15 mouse cellular contexts compared by ENCODE assay signal in genomic region chr6:87806857-87807256, GRCm38 (mm10). TPM values are rescaled to one million over a fixed set of nuclear protein-coding genes. Genes with fewer than 3 reads are reported as not detected.
DNase-seq lines count a peak whose midpoint lies in the region; ATAC-seq and TF ChIP-seq lines count a peak whose summit lies in the region.
"Had no signal": no experiment of that assay in that cellular context is flagged by ENCODE, and none has a peak within 500 bp of the region (broad histone marks: within the 10 kb centered on the region; RNA-seq: fewer than 3 reads in every experiment).

No protein-coding gene starts in this region.

- 0 out of 2 replicates have a peak, but pooled peaks have one; percentile 22 for TF ChIP-seq CTCF in cerebellum, adult 2 months (IDR thresholded peaks at IDR 0.05; ENCODE audit: borderline replicate concordance, insufficient read depth, low read depth, low read length)
- no peak for TF ChIP-seq CTCF in bone marrow, adult 2 months (IDR thresholded peaks at IDR 0.05; ENCODE audit: control insufficient read depth, insufficient read depth, low read length)
- peak; percentile 14; the same call in 1 of the 2 replicates for TF ChIP-seq CTCF in liver, postnatal 0 days (IDR thresholded peaks at IDR 0.05; ENCODE audit: low read depth)

- no peak overlapping the region for H3K4me2 ChIP-seq in kidney, embryonic 15.5 days
- H3K4me2 ChIP-seq in liver, postnatal 0 days (ENCODE audit: low read depth, low read length): peak overlapping the region; percentile 72
- H3K4me2 ChIP-seq: forebrain, embryonic 15.5 days; midbrain, embryonic 12.5 days had no signal

- no peak overlapping the region for H3K4me3 ChIP-seq in cerebellum, adult 2 months (replicated peaks; ENCODE audit: insufficient read depth, low read depth, low read length)
- no peak overlapping the region for H3K4me3 ChIP-seq in kidney, embryonic 15.5 days (replicated peaks)
- no peak overlapping the region for H3K4me3 ChIP-seq in bone marrow, adult 2 months (replicated peaks; ENCODE audit: control insufficient read depth, low read depth, low read length)
- H3K4me3 ChIP-seq in liver, postnatal 0 days (ENCODE audit: low read depth, low read length): no peak overlapping the region
- H3K4me3 ChIP-seq: forebrain, embryonic 15.5 days; midbrain, embryonic 12.5 days had no signal

- no peaks in the 10 kb centered on the region for H3K36me3 ChIP-seq in kidney, embryonic 15.5 days
- peaks cover 39% of the 10 kb centered on the region for H3K36me3 ChIP-seq in liver, postnatal 0 days (replicated peaks; ENCODE audit: insufficient read depth, low read length)
- H3K36me3 ChIP-seq: forebrain, embryonic 15.5 days had no signal

- no peak overlapping the region for H3K27ac ChIP-seq in cerebellum, adult 2 months (ENCODE audit: insufficient read depth, low read length)
- H3K27ac ChIP-seq in kidney, embryonic 15.5 days: peak overlapping the region; percentile 9; the same call in 1 of the 2 replicates
- 0 out of 2 replicates have a peak overlapping the region, but pooled peaks have one; percentile 13 for H3K27ac ChIP-seq in bone marrow, adult 2 months (ENCODE audit: control insufficient read depth, insufficient read depth, low read depth, low read length, poor library complexity)
- peak overlapping the region; percentile 55 for H3K27ac ChIP-seq in liver, postnatal 0 days (ENCODE audit: low read depth)
- H3K27ac ChIP-seq: forebrain, embryonic 15.5 days; kidney, postnatal 0 days; midbrain, embryonic 12.5 days had no signal

- H3K9me3 ChIP-seq in kidney, embryonic 15.5 days (replicated peaks): no peaks in the 10 kb centered on the region
- no peaks in the 10 kb centered on the region for H3K9me3 ChIP-seq in liver, postnatal 0 days (ENCODE audit: low read length)
- H3K9me3 ChIP-seq: forebrain, embryonic 15.5 days; midbrain, embryonic 12.5 days had no signal

- no peak overlapping the region for H3K9ac ChIP-seq in kidney, embryonic 15.5 days
- H3K9ac ChIP-seq in liver, postnatal 0 days (replicated peaks): peak overlapping the region; percentile 52
- H3K9ac ChIP-seq: forebrain, embryonic 15.5 days; midbrain, embryonic 12.5 days had no signal

- H3K27me3 ChIP-seq in cerebellum, adult 2 months (ENCODE audit: control insufficient read depth, insufficient read depth, low read length): no peaks in the 10 kb centered on the region
- no peaks in the 10 kb centered on the region for H3K27me3 ChIP-seq in kidney, embryonic 15.5 days
- H3K27me3 ChIP-seq in liver, postnatal 0 days (ENCODE audit: insufficient read depth, low read length): no peaks in the 10 kb centered on the region
- H3K27me3 ChIP-seq: forebrain, embryonic 15.5 days had no signal

- TF ChIP-seq POLR2A in cerebellum, adult 2 months (IDR thresholded peaks at IDR 0.05; ENCODE audit: borderline replicate concordance, insufficient read depth, low read length): no peak
- TF ChIP-seq POLR2A in bone marrow, adult 2 months (IDR thresholded peaks at IDR 0.05; ENCODE audit: borderline replicate concordance, control insufficient read depth, low read depth, low read length): no peak

- TF ChIP-seq EP300 in liver, postnatal 0 days (IDR thresholded peaks at IDR 0.05; ENCODE audit: low read depth): no peak

- intact Hi-C loops in left cerebral cortex, postnatal 10 days (cut with DNase I): no loop called here

- 48% methylated on average over 2 of the region's 2 CpGs for WGBS in cerebellum, adult 2 months
- 49% methylated on average over 2 of the region's 2 CpGs for WGBS in kidney, embryonic 15.5 days
- WGBS in bone marrow, adult 2 months: 48% methylated on average over 2 of the region's 2 CpGs
- WGBS in liver, postnatal 0 days (ENCODE audit: insufficient replicate concordance): 47% methylated on average over 2 of the region's 2 CpGs

- H3K4me1 ChIP-seq in cerebellum, adult 2 months (ENCODE audit: control insufficient read depth, insufficient read depth, low read length): peaks cover 14% of the 10 kb centered on the region
- peaks cover 23% of the 10 kb centered on the region for H3K4me1 ChIP-seq in kidney, embryonic 15.5 days
- H3K4me1 ChIP-seq in bone marrow, adult 2 months (ENCODE audit: control insufficient read depth, insufficient read depth, low read length): peaks cover 12% of the 10 kb centered on the region; the same call in 1 of the 2 replicates
- H3K4me1 ChIP-seq in liver, postnatal 0 days (ENCODE audit: insufficient read depth): peaks cover 39% of the 10 kb centered on the region

- DNase-seq in cerebellum, adult 2 months: peak in 1 of 2 experiments; percentile 42
- no peak for DNase-seq in cerebellum, adult 11 months
- DNase-seq in kidney, postnatal 14 days: no peak
- peak; percentile 16 for DNase-seq in liver, postnatal 0 days
- DNase-seq in layer of hippocampus, postnatal 25 days (ENCODE audit: extremely low spot score in 1 of 2, low spot score in 1 of 2): no peak
- DNase-seq in left cerebral cortex, postnatal 10 days (ENCODE audit: extremely low spot score in 1 of 2, low spot score in 2 of 2): no peak
- DNase-seq: adrenal gland, postnatal 14 days; gastrocnemius, postnatal 25 days; lung, postnatal 10 days had no signal

- ATAC-seq in kidney, embryonic 15.5 days (replicated peaks; ENCODE audit: low FRiP score): no peak
- no peak for ATAC-seq in liver, postnatal 0 days
- ATAC-seq: forebrain, embryonic 15.5 days; hindbrain, embryonic 16.5 days had no signal

RNA-seq across cellular contexts. Expression of gene Rab43, which starts 5.1 kb away (rescaled TPM):
- 18.9 and 19.4 TPM in 2 replicates for polyA plus RNA-seq in cerebellum, adult 2 months (2012; rRNA removed)
- 12.6 and 12.7 TPM in 2 replicates for polyA plus RNA-seq in kidney, embryonic 15.5 days (2015; fragmentation: Nextera tagmentation; extraction: Ambion mirVana)
- polyA plus RNA-seq in bone marrow, adult 2 months (2011; ENCODE audit: insufficient read depth, insufficient read length, low replicate concordance, missing spikeins): 31.2 and 44.9 TPM in 2 replicates
- polyA plus RNA-seq in liver, postnatal 0 days (2015; fragmentation: Nextera tagmentation; extraction: Ambion mirVana): 44.4 and 45.4 TPM in 2 replicates
- total RNA-seq in layer of hippocampus, postnatal 25 days (2021): 10 to 100 TPM; 15.4 to 18.3 TPM
- 10 to 100 TPM; 17.4 to 17.6 TPM for total RNA-seq in left cerebral cortex, postnatal 10 days (2021)

RNA-seq across cellular contexts. Expression of gene Gm45140, which starts 28.7 kb away (rescaled TPM):
- 4.9 and 5.7 TPM in 2 replicates for polyA plus RNA-seq in cerebellum, adult 2 months (2012; rRNA removed)
- 2.3 and 3.9 TPM in 2 replicates for polyA plus RNA-seq in kidney, embryonic 15.5 days (2015; fragmentation: Nextera tagmentation; extraction: Ambion mirVana)
- 7.3 and 18.0 TPM in 2 replicates for polyA plus RNA-seq in bone marrow, adult 2 months (2011; ENCODE audit: insufficient read depth, insufficient read length, low replicate concordance, missing spikeins)
- 2.8 and 3.2 TPM in 2 replicates for polyA plus RNA-seq in liver, postnatal 0 days (2015; fragmentation: Nextera tagmentation; extraction: Ambion mirVana)
- total RNA-seq in layer of hippocampus, postnatal 25 days (2021): 1 to 10 TPM; 1.0 to 2.3 TPM
- total RNA-seq in left cerebral cortex, postnatal 10 days (2021): 1 to 10 TPM; 2.1 to 3.9 TPM

RNA-seq across cellular contexts. Expression of gene Gp9, which starts 29.0 kb away (rescaled TPM):
- polyA plus RNA-seq in cerebellum, adult 2 months (2012; rRNA removed): 0.49 and 0.68 TPM in 2 replicates
- polyA plus RNA-seq in kidney, embryonic 15.5 days (2015; fragmentation: Nextera tagmentation; extraction: Ambion mirVana): 1.9 and 2.0 TPM in 2 replicates
- 49.0 and 59.4 TPM in 2 replicates for polyA plus RNA-seq in bone marrow, adult 2 months (2011; ENCODE audit: insufficient read depth, insufficient read length, low replicate concordance, missing spikeins)
- 36.5 and 38.0 TPM in 2 replicates for polyA plus RNA-seq in liver, postnatal 0 days (2015; fragmentation: Nextera tagmentation; extraction: Ambion mirVana)
- total RNA-seq in layer of hippocampus, postnatal 25 days (2021): under 1 TPM; 0.42 to 0.74 TPM
- under 1 TPM; 0.41 to 0.55 TPM for total RNA-seq in left cerebral cortex, postnatal 10 days (2021)
- total RNA-seq: gastrocnemius, postnatal 25 days had no signal

RNA-seq across cellular contexts. Expression of gene Isy1, which starts 31.7 kb away (rescaled TPM):
- 36.2 and 36.4 TPM in 2 replicates for polyA plus RNA-seq in cerebellum, adult 2 months (2012; rRNA removed)
- 57.3 and 62.9 TPM in 2 replicates for polyA plus RNA-seq in kidney, embryonic 15.5 days (2015; fragmentation: Nextera tagmentation; extraction: Ambion mirVana)
- polyA plus RNA-seq in bone marrow, adult 2 months (2011; ENCODE audit: insufficient read depth, insufficient read length, low replicate concordance, missing spikeins): 21.9 and 34.4 TPM in 2 replicates
- polyA plus RNA-seq in liver, postnatal 0 days (2015; fragmentation: Nextera tagmentation; extraction: Ambion mirVana): 19.7 and 19.8 TPM in 2 replicates
- 10 to 100 TPM; 30.9 to 32.3 TPM for total RNA-seq in layer of hippocampus, postnatal 25 days (2021)
- 10 to 100 TPM; 29.3 to 31.7 TPM for total RNA-seq in left cerebral cortex, postnatal 10 days (2021)

RNA-seq across cellular contexts. Expression of gene Cnbp, which starts 44.0 kb away (rescaled TPM):
- polyA plus RNA-seq in cerebellum, adult 2 months (2012; rRNA removed): 347 and 359 TPM in 2 replicates
- polyA plus RNA-seq in kidney, embryonic 15.5 days (2015; fragmentation: Nextera tagmentation; extraction: Ambion mirVana): 1,107 and 1,171 TPM in 2 replicates
- 180 and 237 TPM in 2 replicates for polyA plus RNA-seq in bone marrow, adult 2 months (2011; ENCODE audit: insufficient read depth, insufficient read length, low replicate concordance, missing spikeins)
- polyA plus RNA-seq in liver, postnatal 0 days (2015; fragmentation: Nextera tagmentation; extraction: Ambion mirVana): 445 and 452 TPM in 2 replicates
- 100 to 1,000 TPM; 246 to 257 TPM for total RNA-seq in layer of hippocampus, postnatal 25 days (2021)
- 100 to 1,000 TPM; 255 TPM for total RNA-seq in left cerebral cortex, postnatal 10 days (2021)

Comparison
In these comparisons a context has a peak if more than half of its experiments do, and no peak if none do; other contexts are left out.
1. RNA of gene Gp9, which starts 29.0 kb away (polyA plus RNA-seq): 49.0 to 59.4 TPM in bone marrow, adult 2 months and 36.5 to 38.0 TPM in liver, postnatal 0 days; 1.9 to 2.0 TPM in kidney, embryonic 15.5 days and 0.49 to 0.68 TPM in cerebellum, adult 2 months; every median in the first group is over 10 times any median in the second.